Mouse (Mus musculus) right cerebral cortex, postnatal 25 days (tissue): ENCODE results near the gene Tbx6.

Source experiments
- DNase-seq: peaks from one replicate; pipeline ENCODE4 v3.0.0; 2022

The Tbx6 gene

DNA sequence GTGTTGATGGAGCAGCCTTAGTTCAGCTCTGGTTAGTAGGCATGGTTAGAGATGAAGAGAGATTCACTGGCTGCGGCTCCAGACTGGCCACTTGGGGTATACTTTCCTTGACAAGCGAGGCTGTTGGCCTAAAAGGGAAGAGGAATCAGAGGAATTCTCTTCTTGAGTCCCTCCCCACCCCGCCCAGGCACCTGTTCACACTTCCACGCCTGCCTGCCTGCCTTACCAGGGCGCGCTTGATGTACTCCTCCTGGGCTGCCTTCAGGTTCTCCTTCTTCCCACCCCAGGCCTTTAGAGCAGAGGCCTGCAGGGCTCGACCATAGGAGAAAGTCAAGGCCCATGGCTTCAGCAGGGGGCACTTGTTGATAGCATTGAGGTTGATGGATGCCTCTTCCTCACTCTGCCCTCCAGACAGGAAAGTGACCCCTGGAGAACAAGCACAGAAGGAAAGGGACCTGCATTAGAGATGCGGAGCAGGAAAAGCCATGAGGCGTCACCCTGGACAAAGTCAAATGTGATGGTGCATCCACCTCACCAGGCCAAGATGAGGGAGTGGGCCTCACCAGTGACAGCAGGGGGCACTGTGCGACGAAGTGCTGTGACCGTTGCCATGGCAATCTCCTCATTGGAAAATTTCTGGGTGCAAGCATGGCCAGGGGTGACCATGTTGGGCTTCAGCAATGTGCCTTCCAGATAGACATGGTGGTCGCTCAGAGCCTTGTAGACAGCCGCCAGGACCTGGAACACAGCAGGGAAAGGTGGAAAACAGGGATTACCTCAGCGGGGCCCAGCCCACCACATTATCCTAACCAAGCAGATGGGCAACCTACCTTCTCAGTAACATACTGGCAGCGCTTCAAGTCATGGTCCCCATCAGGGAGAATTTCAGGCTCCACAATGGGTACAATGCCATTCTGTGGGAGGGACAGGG lies 14.4 kb downstream of the Tbx6 start:
- no peak for DNase-seq

DNA sequence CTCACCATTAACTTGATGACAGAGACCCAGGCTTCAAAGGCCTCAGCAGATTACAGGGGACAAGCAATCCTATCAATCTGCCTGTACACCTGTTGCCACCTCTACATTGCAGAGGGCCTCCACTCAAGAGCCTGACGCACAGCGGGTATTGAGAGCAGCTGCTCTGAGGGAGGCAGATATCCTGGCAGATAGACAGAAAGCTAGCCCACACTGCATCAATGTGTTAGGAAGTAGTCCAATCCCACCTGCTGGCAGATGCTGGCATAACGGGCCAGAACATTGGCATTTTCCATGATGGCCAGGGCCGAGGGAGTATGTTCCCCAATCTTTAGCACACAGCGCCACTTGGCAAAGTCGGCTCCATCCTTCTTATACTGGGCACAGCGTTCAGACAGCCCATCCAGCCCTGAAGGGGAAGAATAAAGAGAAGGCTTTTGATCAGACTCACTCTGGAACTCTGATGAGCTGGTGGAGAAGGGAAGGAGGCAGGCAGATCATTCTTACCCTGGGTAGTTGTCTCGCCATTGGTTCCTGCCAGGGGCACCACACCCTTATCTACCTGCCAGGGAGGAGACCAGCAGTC lies 15.2 kb downstream of the Tbx6 start:
- peak; percentile 49 for DNase-seq

DNA sequence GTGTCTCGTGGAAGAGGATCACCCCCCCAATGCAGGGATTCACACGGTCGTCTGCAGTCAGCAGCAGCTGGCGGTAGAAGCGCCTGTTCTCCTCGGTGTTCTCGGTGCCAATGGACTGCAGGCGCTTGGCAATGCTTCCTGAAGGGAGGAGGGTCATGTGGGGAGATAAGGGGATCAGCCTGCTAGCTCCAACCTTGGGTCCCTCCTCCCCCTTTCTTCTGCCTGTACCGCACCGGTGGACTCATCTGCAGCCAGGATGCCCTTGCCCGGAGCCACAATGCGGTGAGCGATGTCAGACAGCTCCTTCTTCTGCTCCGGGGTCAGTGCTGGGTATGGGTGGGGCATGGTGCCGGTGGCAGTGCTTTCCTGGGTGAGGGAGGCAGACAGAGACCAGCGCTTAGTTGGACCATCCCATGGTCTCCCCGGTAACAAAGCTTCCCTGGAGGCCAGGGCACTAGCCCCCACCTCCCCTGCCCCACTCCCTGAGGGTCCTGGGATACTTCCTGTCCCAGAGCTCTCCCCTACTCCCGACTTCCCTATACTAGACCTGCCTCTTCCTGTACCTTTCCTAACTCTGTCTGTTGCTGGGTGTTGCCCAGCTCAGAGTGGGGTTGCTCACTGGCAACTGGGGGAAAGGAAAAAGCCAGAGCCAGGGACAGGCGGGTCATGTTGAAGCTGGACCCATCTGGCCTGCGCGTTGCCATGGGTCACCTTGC lies 16.3 kb downstream of the Tbx6 start, which contains the start of gene Fam57b:
Fam57b (plus strand) TSS at position 258 of the 716 bp plus-strand sequence.
- no peak for DNase-seq

DNA sequence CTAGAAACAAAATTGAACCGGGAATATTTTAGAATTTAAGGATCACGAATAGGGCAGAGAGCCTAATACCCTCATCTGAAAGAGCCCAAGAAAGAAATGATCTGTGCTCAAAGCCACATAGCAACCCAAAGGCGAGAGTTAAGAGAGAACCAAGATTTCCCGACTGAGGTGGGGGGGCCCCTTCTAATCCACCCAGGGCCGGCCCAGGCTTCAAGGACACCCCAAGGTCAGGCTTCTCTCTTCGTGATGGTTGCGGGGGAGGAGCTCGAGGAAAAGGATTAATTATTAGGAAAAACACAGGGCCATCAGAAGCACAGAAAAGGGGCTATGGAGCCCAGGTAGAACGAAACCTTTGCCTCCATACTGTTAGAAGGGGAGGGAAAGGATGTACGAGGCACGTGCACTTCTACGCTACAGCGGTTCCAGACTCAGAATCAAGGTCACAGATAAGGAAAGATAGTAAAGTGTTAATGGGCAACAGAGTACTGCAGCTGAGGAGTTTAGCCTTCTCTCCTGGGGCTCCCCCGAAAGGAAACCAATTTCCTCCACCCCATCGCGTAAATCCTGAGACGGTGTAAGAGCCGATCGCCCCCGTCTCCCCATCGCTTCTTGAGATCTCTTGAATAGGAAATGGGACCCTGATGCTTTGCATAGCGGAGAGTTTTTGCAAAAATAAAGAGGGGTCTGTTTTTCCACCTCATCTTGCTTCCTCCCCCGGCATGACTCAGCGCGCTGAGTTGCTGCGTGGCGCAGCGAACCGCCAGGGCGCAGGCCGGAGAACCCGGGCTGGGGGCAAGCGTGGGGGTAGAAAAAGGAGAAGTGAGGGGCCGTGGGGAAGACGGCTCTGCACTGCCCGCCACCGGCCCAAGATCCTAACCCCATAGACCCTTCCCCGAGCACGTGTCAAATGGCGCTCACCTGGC lies 17.1 kb downstream of the Tbx6 start:
- DNase-seq, result no peak

DNA sequence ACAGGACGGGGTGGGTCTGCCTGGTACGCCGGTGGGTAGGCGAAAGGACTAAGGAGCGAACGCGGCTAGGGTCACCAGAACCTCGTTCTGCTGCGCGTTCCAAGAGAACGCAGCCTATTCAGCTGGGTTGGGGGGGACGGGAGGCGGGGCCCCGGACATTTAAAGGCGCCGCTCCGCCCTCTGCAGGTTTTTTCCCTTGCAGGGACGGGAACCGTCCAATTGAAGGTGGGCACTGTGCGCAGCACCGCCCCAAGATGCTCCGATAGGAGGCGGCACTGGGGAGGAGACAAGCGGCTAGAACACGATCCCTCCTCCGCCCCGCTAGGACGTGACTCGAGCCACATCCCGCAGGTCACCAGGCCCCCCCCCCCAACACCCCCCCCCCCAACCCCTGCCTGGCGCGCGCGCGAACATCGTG lies 17.8 kb downstream of the Tbx6 start:
- peak; percentile 97 for DNase-seq

DNA sequence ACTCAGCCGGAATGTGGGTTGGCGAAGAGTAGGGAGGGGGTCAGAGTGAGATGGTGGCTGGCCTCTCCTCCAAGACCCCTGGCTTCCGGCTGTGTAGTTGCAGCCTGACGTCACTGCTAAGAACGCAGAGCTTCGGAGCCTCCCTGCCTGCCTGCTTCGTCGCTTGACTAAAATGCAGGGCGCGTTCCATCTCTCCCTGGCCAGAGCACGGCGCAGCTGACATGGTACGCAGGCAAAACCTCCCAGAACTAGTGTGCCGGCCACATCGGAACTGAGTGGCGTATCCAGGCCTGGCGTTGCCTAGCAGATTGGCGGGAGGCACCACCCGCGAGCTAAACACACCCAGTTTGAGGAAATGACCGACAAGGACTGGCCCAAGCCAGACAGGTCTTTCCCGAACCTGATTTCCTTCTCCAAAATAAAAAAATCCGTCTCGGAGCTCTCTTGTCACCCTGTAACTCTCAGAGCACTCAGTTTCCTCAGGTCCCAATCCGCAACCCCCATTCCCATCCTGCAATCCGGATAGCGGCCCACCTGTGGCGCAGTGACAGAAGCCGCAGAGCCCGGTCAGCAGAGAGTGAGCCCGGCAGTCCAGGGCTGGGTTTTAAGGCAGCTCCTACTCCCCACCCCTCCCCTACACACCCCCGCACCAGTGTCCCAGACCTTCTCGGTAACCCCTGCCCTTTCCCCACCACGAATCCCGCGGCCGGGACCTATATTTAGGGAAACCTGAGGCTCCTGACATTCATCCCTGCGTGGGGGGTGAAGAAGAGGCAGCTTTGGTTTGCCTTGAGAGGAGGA lies 18.4 kb downstream of the Tbx6 start:
- DNase-seq, result peak; percentile 46

DNA sequence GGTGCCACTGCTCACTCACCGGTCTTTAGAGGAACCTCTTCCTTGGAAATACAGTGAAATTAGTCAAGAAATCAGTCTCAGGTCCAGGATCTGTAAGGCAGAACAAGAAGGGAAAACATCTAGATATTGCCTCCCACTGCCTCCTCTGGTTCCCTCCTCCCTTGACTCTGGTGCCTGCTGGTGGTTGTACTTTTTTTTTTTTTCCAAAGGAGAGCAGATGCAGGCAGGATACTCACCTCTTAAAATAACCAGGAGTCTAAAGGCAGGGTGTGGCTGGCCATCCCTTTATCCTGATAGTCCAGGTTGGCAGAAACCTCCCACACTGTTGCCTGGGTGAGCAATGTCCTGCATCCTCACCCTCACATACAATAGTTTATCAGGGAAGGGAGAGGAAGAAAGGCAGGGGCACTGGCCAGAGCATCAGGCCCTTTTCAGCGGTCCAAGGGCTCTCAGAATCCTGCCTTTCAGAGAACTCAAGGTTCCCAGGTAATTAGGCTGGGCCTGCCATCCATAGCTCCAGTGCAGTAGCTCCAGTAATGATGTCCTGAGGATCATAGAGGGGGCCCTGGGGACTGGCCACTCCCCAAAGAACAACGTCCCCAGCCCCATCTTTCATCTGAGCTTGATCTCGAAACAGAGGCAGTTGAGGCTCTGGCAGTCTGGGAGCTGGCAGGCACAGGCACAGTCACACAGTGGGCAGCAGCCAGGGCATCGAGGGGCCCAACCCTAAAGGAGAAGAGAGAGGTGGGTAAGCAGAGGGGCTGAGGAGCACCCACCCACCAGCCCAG lies 19.2 kb downstream of the Tbx6 start:
- peak; percentile 48 for DNase-seq

DNA sequence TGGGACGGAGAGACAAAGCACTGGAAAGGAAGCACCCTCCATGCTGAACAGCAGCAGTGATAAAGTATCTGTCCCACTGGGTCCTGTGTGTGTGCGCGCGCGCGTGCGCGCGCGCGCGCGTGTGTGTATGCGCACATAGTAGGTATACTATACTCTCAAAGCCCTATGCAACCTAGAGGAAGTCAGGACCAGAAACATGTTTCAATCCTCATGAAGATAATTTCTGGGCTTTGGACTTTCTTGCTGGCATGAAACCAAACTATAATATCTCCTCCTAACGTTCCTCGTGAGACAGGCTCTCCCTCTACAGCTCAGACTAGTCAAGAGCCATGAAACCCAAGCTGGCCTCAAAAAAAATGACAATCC lies 19.8 kb downstream of the Tbx6 start:
- no peak for DNase-seq

DNA sequence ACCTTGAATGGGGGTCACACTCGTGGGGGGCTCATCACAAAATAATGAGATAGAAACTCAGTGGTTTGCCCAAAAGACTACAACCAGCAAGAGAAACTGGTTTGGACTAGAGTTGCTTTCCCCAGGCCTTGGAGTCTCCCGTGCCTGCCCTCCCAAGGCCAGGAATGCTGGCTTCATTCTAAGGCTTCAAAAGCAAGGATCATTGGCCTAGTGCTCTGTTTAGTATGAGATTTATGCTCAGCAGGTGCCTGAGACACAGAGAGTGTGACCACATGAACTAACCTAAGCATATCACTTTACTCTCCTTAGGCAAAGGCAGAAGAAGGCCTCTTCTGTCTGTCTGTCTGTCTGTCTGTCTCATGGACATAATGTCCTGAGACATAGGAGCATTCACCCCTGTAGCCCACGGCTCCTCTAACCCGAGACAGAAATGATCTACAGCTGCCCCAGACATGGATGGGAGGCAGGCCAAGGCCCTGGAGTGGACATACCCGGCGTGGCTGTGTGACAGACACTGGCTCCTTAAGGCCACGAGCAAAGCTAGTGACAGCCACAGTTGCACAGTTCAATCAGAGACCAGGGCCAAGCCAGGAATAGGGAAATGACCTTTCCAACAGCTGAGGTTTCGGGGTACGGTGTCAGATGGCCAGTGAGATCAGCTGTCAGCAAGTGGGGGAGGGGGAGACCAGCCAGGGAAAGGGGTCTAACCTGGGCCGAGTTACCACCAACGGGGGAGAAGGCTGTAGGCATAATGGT lies 21.0 kb downstream of the Tbx6 start:
- DNase-seq, result no peak

DNA sequence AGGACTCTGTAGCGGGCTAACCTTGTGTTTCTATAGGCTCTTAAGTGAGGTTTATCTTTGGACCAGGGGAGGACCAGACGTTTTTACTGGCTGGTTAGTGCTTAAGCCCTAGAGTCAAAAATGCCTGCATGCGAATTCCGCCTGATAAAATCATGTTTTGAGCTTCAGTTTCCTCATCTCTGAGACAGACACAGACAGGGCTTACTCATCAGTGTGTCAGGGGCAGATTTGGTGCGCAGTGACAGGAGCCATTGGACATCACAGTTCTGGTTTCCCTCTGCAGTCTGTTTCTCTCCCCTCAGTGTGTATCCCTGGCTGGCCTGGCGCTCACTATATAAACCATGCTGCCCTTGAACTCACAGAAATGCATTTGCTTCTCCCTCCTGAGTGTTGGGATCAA lies 21.9 kb downstream of the Tbx6 start:
- DNase-seq, result no peak

DNA sequence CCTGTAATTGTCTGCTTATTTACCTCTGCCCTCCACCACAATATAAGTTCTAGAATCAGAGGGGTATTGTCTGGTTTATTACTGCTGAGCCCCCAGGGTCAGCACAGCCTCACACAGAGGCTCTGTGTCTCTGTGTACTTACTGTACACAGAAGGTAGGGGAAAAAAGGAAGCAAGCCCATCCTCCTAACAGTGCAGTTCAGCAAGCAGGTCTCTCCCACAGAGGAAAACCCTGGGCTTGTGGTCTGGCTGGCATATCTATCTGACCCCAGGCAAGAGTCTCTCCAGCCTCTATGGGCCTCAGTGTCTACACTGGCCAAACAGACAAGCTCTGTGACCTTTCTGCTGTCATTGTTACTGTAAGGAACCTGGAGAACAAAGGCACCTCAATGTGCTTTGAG lies 22.5 kb downstream of the Tbx6 start:
- no peak for DNase-seq

DNA sequence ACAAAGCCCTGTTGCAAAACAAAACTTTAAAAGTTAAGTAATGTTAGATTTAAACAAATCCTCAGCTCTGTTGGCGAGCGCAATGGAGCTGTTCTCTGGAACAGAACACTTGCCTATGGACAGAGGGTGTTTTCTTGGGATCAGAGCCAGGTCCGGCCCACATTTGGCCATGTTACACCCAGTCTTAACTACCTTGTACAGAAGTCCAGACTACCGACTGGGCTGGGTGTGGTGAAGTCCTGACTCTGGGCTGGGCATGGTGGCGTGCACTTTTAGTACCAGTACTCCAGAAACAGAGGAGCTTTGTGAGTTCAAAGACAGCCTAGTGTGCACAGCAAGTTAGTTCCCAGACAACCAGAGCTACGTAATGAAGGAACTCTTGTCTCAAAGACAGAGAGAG lies 25.7 kb downstream of the Tbx6 start:
- no peak for DNase-seq

DNA sequence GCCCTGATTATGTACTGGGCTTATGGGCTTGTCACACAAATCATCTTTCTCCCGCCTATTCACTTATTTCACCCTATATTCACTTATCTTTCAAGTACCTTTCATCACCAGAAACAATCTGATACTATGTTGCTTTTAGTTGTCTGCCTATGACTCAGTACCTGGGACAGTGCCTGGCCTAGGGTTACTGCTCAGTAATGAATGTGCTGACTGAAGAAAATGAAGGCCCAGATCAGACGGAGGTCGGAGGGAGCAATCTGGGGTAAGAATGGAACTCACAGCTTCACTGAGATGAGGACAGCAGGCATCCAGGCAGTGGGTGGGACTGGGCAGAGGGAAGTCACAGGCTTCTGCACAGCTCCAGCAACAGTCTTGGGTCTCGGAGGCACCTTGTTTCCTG lies 26.1 kb downstream of the Tbx6 start:
- DNase-seq, result no peak

DNA sequence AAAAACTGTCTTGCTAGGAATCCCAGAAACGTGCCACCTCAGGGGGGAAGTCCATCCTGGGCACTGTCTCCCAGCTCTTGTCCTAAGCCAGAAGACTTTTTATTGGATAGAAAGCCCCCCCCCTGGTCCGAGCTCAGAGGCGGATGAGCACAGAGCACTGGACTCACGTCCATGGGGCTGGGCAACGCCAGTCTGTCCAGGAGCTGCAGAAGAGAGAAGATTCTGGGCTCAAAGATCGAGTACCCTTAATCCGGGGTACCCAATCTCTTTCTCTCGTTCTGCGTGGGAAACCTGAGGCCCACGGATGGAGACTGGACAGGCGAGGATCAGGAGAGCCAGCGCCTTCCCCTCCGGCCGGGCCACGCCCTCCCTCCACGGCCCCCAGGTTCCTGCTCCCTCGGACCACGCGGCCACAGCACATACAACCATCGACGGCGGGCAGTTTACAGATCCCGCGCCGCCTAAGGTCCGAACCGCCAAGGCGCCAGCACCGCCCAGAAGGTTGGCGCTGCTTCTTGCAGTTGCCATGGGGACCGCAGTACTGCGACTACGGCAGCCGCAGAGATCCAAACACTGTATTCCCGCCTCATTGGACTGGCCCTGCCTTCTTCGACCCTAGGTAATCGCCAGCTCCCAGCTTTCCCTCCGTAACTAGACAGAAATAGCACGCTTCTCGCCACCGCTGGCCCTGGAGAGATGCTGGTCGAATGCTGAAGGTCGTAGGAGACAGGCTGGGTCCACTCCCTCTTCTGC lies 27.6 kb downstream of the Tbx6 start:
- peak; percentile 93 for DNase-seq

DNA sequence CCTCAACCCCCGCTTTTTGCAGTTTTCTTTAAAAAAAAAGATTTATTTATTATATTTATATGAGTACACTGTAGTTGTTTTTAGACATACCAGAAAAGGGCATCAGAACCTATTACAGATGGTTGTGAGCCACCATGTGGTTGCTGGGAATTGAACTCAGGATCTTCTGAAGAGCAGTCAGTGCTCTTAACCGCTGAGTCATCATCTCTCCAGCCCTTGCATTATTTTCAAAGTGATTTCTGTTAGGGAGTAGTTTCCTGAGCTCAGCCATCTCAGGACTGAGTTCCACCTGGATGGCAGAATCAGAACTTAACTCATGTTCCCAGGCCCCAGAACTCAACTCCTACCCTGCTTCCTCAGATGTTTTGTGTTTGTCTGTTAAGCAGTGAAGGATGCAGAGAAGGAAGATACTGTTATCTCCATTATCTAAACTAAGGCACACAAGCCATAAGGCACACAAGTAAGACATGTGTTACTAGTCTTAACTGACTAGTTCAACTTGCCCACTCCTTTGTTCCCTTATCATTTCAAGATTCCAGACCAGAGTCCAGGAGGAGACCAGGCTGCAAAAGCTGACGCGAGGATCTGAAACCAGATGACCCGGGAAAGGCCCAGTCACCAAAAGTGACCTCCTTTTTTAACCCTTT lies 28.6 kb downstream of the Tbx6 start:
- no peak for DNase-seq

DNA sequence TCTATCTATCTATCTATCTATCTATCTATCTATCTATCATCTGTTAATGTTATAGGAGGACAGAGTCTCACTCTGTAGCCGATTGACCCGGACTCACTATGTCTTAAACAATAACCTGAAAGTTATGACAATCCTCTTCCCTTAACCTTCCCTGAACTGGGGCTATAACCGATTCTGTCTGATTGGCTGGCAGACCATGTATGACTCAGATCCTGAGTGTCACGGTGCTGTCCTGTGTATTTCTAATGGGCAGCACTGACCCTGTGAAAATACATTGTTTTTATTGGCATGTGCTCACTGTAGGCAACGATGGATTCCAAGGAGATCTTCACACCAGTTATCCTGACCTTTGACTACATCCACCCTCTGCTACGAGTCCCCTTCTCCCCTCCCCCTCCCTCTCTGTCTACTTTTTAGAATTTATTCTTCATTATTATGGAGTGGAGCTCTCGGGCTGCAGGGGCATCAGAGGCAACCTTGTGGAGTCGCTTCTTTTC lies 34.5 kb downstream of the Tbx6 start:
- no peak for DNase-seq

DNA sequence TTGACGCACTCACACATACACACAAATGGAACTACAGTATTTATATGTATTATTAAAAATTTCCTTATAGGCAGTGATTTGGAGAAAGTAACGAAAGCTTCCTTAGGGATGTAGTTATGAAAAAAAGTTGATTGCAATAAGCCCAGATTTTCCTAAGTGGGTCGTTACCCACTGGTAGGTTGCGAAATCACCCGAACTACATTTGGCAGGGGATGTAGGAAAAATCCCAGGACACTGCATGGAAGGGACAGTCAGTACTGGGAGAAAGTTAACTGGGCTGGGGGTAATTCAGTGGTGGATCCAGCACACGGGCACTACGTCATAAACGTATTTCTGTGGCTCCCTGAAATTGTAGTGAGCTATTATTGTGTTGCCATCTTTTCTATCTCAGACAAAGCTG lies 35.2 kb downstream of the Tbx6 start:
- no peak for DNase-seq

DNA sequence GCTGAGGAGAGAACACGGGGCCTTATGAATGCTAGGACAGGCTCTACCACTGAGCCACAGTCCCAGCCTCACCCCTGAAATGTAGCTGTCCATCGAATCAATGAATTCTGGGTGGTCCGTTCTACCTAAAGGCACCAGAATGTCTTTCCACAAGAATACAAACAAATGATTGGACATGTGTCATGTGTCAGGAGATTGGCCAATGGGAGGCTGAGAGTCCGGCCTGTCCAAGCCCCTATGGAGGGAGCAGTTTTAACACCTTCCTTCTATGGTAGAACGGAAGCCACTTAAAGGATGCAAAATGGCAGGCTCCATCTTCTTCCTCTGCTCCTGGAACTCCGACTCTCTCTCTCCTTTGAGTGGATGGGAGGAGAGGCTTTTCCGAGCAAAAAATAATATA lies 36.3 kb downstream of the Tbx6 start:
- DNase-seq, result no peak

DNA sequence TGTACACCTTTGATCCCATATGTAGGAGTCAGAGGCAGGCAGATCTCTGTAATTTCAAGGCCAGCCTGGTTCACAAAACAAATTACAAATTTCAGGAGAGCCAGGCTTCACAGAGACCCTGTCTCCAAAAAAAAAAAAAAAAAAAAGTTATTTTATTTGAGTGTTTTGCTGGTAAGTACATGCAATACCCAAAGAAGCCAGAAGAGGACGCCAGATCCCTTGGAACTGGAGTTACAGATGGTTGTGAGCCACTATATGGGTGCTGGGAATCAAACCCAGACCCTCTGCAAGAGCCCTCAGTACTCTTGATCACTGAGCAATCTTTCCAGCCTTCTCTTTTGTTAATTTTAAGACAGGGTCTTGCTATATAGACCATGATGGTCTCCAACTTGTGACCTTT lies 37.5 kb downstream of the Tbx6 start:
- no peak for DNase-seq
